Mouse (Mus musculus) mouse trophoblast stem cell (cell line): ENCODE data around the gene Btbd2.
"Not testable (repeated sequence)": the region's sequence is repeated elsewhere in the genome, so short reads cannot be mapped to it uniquely, and the experiment has no call there.

ENCODE experiments used
- in situ Hi-C, 2 experiments: fragments of 300-500 bp; cut with MseI, MboI; formaldehyde crosslinking; loops; 2 replicates in 1 of 2; 3 replicates in 1 of 2; pipeline ENCODE4 v1.15.1; 2025

Btbd2 gene

GRCm38 (mm10) chr10:80606737-80607350 is 50.0 kb downstream of the Btbd2 start:
- in situ Hi-C loops, result no loop called here

- in situ Hi-C loops, result no loop called here
Measured at GRCm38 (mm10) chr10:80606306-80606705, 50.6 kb downstream of the Btbd2 start.

GRCm38 (mm10) chr10:80605721-80606120 is 51.1 kb downstream of the Btbd2 start, which contains the start of gene Gm49322:
TSS of gene Gm49322 (plus strand) at chr10:80606021.
- in situ Hi-C loops, result not testable (repeated sequence)

- in situ Hi-C loops, result no loop called here
Measured at GRCm38 (mm10) chr10:80604988-80605387, 51.9 kb downstream of the Btbd2 start.

GRCm38 (mm10) chr10:80604001-80604509 is 52.8 kb downstream of the Btbd2 start:
- in situ Hi-C loops, result no loop called here

- in situ Hi-C loops, result no loop called here
Measured at GRCm38 (mm10) chr10:80603364-80603763, 53.5 kb downstream of the Btbd2 start.

- in situ Hi-C loops, result no loop called here
Measured at GRCm38 (mm10) chr10:80602698-80603325, 54.1 kb downstream of the Btbd2 start, which contains the start of the genes Scamp4 and Adat3. TSS of gene Scamp4 (plus strand) at chr10:80602872. TSS of gene Adat3 (plus strand) at chr10:80602880.

- in situ Hi-C loops, result no loop called here
Measured at GRCm38 (mm10) chr10:80596318-80596717, 60.6 kb downstream of the Btbd2 start.
